Mouse (Mus musculus) CH12.LX (cell line): ENCODE measurements at regions not wholly inside any gene's neighbourhood (a gene's known extent, or its start where the extent isn't known, plus 50 kb on each side); places are given as distances from the start of the nearest gene placed in this dataset.

ENCODE experiments used
- DNase-seq: peaks from one replicate; pipeline ENCODE4 v3.0.0-alpha.2; 2013; ENCODE audit errors: extremely low read depth
- H3K27ac ChIP-seq: 2 replicates; pipeline ENCODE4 v1.5.1; 2012; ENCODE audit warnings: low read depth, mild to moderate bottlenecking, control low read depth, moderate library complexity; ENCODE audit not compliant: insufficient read depth
- H3K27me3 ChIP-seq: replicated peaks from 2 replicates; pipeline ENCODE3; 2012; ENCODE audit warnings: inconsistent platforms
- H3K36me3 ChIP-seq, 2 experiments: replicated peaks in 1 of 2; 2 replicates each; pipeline versions ENCODE3 to v1.6.1; 2012; ENCODE audit warnings: inconsistent platforms in 1 of 2, low read length in 1 of 2, mild to moderate bottlenecking in 1 of 2, mixed read lengths in 1 of 2, moderate library complexity in 1 of 2; ENCODE audit not compliant: control insufficient read depth in 1 of 2, insufficient read depth in 1 of 2
- H3K4me1 ChIP-seq, 2 experiments: 2 replicates each; pipeline ENCODE4 v1.6.1; 2012; ENCODE audit warnings: inconsistent platforms in 1 of 2, moderate library complexity in 1 of 2; ENCODE audit not compliant: insufficient read depth in 2 of 2, control insufficient read depth in 1 of 2
- H3K4me2 ChIP-seq: 2 replicates; pipeline ENCODE4 v1.6.1; 2012; ENCODE audit warnings: low read depth, mild to moderate bottlenecking, control low read depth; ENCODE audit not compliant: poor library complexity, insufficient read depth, severe bottlenecking
- H3K4me3 ChIP-seq, 3 experiments: fragments of 150-350 bp in 1 of 3; sonication (generic) in 1 of 3; replicated peaks in 1 of 3; 2 replicates each; pipeline versions ENCODE3 to v1.5.1; 2011 to 2012; ENCODE audit warnings: low read depth in 2 of 3, low read length in 2 of 3, mild to moderate bottlenecking in 2 of 3, moderate library complexity in 2 of 3, control low read depth in 1 of 3, improper control_type of control experiment in 1 of 3, inconsistent platforms in 1 of 3, mixed read lengths in 1 of 3; ENCODE audit not compliant: poor library complexity in 1 of 3
- H3K79me2 ChIP-seq: replicated peaks from 2 replicates; pipeline ENCODE4 v1.6.1; 2012; ENCODE audit warnings: mild to moderate bottlenecking, moderate library complexity; ENCODE audit not compliant: control insufficient read depth, poor library complexity, insufficient read depth, severe bottlenecking; ENCODE audit errors: extremely low read depth
- H3K9ac ChIP-seq: 2 replicates; pipeline ENCODE4 v1.6.1; 2012; ENCODE audit warnings: low read depth, mild to moderate bottlenecking, control low read depth, moderate library complexity; ENCODE audit not compliant: insufficient read depth
- H3K9me3 ChIP-seq: replicated peaks from 2 replicates; pipeline ENCODE3; 2012; ENCODE audit warnings: low read length, inconsistent platforms, mixed read lengths
- CHD1 ChIP-seq: IDR thresholded peaks from 2 replicates; pipeline ENCODE4 v1.6.1; 2012; ENCODE audit warnings: low read depth, low read length, improper control_type of control experiment, inconsistent platforms
- CHD2 ChIP-seq: IDR thresholded peaks from 2 replicates; pipeline ENCODE4 v1.6.1; 2011; ENCODE audit warnings: low read length, improper control_type of control experiment
- CTCF ChIP-seq, 2 experiments: IDR thresholded peaks in 1 of 2; conservative IDR thresholded peaks in 1 of 2; 2 replicates each; pipeline ENCODE4 v1.5.1; 2011 to 2012; ENCODE audit warnings: low read depth in 2 of 2, low read length in 2 of 2, improper control_type of control experiment in 1 of 2, inconsistent platforms in 1 of 2, mild to moderate bottlenecking in 1 of 2, moderate library complexity in 1 of 2
- E2F4 ChIP-seq: IDR thresholded peaks from 2 replicates; pipeline ENCODE4 v1.6.1; 2011; ENCODE audit warnings: low read depth, low read length, improper control_type of control experiment; ENCODE audit not compliant: insufficient replicate concordance
- JUN ChIP-seq: IDR thresholded peaks from 2 replicates; pipeline ENCODE4 v1.6.1; 2011; ENCODE audit warnings: low read depth, mild to moderate bottlenecking, low read length, improper control_type of control experiment, moderate library complexity; ENCODE audit not compliant: insufficient read depth
- MAFK ChIP-seq: IDR thresholded peaks from 2 replicates; pipeline ENCODE4 v1.6.1; 2011; ENCODE audit warnings: low read length, improper control_type of control experiment; ENCODE audit not compliant: insufficient replicate concordance
- MAZ ChIP-seq: IDR thresholded peaks from 2 replicates; pipeline ENCODE4 v1.6.1; 2012; ENCODE audit warnings: low read depth, mild to moderate bottlenecking, inconsistent platforms, low read length, improper control_type of control experiment, moderate library complexity
- NRF1 ChIP-seq: IDR thresholded peaks from 2 replicates; pipeline ENCODE4 v1.6.1; 2014; ENCODE audit warnings: low read depth, mild to moderate bottlenecking, inconsistent platforms, low read length, improper control_type of control experiment, moderate library complexity
- PAX5 ChIP-seq: IDR thresholded peaks from 2 replicates; pipeline ENCODE4 v1.6.1; 2012; ENCODE audit warnings: low read length, inconsistent platforms, mixed read lengths
- SIN3A ChIP-seq: IDR thresholded peaks from 2 replicates; pipeline ENCODE4 v1.6.1; 2012; ENCODE audit warnings: low read length, improper control_type of control experiment, inconsistent platforms
- TCF12 ChIP-seq: IDR thresholded peaks from 2 replicates; pipeline ENCODE4 v1.6.1; 2014; ENCODE audit warnings: low read depth, mild to moderate bottlenecking, inconsistent platforms, low read length, improper control_type of control experiment
- UBTF ChIP-seq: IDR thresholded peaks from 2 replicates; pipeline ENCODE4 v1.6.1; 2012; ENCODE audit warnings: low read depth, mild to moderate bottlenecking, inconsistent platforms, low read length, improper control_type of control experiment, moderate library complexity
- dilution Hi-C: fragments of 300-500 bp; cut with MboI; formaldehyde crosslinking; loops from 2 replicates; pipeline ENCODE4 v1.14.3; 2020; ENCODE audit warnings: low sequenced_read_pairs; ENCODE audit not compliant: extremely low pct_unique_long_range_greater_than_20kb, extremely low pct_ligation_motif_present
- in situ Hi-C: fragments of 300-500 bp; cut with MboI; formaldehyde crosslinking; loops from 3 replicates; pipeline ENCODE4 v1.14.3; 2019; ENCODE audit warnings: low sequenced_read_pairs, low pct_ligation_motif_present, low pct_unique_long_range_greater_than_20kb, mixed read lengths

GRCm38 (mm10) chr7:136209299-136210171 lies 493.4 kb upstream of the Mki67 start:
- dilution Hi-C loops = no loop called here
- no peaks in the 10 kb centered on the region for H3K36me3 ChIP-seq
- H3K9me3 ChIP-seq = no peaks in the 10 kb centered on the region
- no peaks in the 10 kb centered on the region for H3K4me1 ChIP-seq
- H3K9ac ChIP-seq = no peak overlapping the region
- H3K79me2 ChIP-seq = no peaks in the 10 kb centered on the region
- no peak for TF ChIP-seq NRF1
- TF ChIP-seq E2F4 = no peak
- no peak for TF ChIP-seq MAFK
- no peak for TF ChIP-seq TCF12
- no peak for TF ChIP-seq CHD1
- no peak for TF ChIP-seq CHD2
- TF ChIP-seq CTCF (conservative IDR thresholded peaks at IDR 0.05 in 1 of 2, IDR thresholded peaks at IDR 0.05 in 1 of 2; ENCODE audit: low read depth in 2 of 2, low read length in 2 of 2) = no peak
- TF ChIP-seq PAX5 = no peak
- no peak for TF ChIP-seq SIN3A
- TF ChIP-seq UBTF = no peak
- no peak for DNase-seq
- no peak overlapping the region for H3K27ac ChIP-seq
- in situ Hi-C loops = no loop called here
- no peak overlapping the region for H3K4me3 ChIP-seq
- H3K27me3 ChIP-seq = peaks cover 79% of the 10 kb centered on the region
- no peak overlapping the region for H3K4me2 ChIP-seq

- H3K36me3 ChIP-seq = no peaks in the 10 kb centered on the region
- H3K4me3 ChIP-seq = no peak overlapping the region
- TF ChIP-seq TCF12 (no peak), JUN (no peak), MAZ (no peak)
- peaks cover 82% of the 10 kb centered on the region for H3K27me3 ChIP-seq
- no peak overlapping the region for H3K9ac ChIP-seq
- in situ Hi-C loops = no loop called here
- no peak for DNase-seq
- H3K9me3 ChIP-seq = no peaks in the 10 kb centered on the region
- H3K27ac ChIP-seq = no peak overlapping the region
- H3K79me2 ChIP-seq = no peaks in the 10 kb centered on the region
- no peak overlapping the region for H3K4me2 ChIP-seq
- no peaks in the 10 kb centered on the region for H3K4me1 ChIP-seq
- dilution Hi-C loops = no loop called here
These were observed 496.3 kb upstream of the Mki67 start for GRCm38 (mm10) chr7:136212492-136212891.
